Mouse (Mus musculus): ENCODE data around the gene Psmd4. TPM values are rescaled to one million over a fixed set of nuclear protein-coding genes. Genes with fewer than 3 reads are reported as not detected.

Gene Psmd4
- polyA plus RNA-seq, 1 experiment from 2014 or later, result 341 TPM

DNA sequence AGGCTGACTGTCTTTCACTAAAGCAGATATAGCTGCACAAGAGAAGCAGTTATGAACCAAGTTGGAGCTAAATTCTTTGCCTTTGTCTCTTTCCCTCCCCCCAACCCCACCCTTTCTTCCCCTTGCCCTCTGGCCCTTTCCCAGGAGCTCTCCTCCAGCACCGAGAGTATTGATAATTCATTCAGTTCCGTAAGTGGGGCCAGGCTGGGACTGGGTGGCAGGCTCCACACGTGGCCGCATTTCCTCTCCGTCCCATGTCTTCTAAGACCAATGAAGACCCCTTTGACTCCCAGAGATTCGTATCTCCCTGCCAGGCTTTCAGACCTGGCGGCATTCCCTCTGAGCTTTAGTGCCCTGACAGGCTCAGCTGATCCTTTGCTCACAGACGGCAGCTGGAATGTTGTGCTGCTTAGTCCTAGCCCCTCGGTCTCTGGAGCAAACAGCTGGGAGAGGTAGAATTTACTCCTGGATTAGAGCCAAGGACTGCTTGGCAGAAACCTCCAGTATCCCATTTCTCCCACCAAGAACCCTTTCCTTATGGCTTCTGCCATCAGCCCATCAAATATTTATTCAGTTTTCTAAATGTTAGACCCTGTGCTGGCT lies 53.2 kb downstream of the Psmd4 start:
- Histone ChIP-seq H3K4me1 (peaks cover 5% of the 10 kb centered on the region), H3K4me3 (no peak overlapping the region), H3K27ac (replicated peaks) (no peak overlapping the region), H3K9me3 (replicated peaks) (no peaks in the 10 kb centered on the region), H3K36me3 (peaks cover 80% of the 10 kb centered on the region), H3K27me3 (ENCODE audit: low read depth, poor library complexity, severe bottlenecking) (no peaks in the 10 kb centered on the region)
- WGBS, result 62% methylated on average over 9 of the region's 9 CpGs
- no peak for DNase-seq (ENCODE audit: low spot score)

DNA sequence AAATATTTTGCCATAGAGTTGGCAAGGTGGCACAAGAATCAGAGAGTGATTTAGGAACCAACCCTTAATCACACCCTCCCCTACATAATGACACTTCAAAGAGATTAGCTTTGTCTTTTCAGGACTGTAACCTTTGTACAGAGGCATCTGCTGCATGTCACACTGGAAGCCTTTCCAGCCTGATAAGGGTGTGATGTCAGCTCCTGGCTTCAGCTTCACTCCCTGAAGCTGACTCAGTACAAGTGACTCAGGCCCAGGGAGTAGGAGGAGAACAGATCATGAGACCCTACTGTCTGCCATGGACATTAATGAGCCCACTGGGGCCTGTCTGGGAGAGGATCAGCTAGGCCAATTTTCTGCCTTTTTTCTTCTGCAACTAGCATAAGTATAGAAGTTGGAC lies 54.8 kb downstream of the Psmd4 start:
- Histone ChIP-seq H3K4me3 (no peak overlapping the region), H3K27me3 (ENCODE audit: low read depth, poor library complexity, severe bottlenecking) (no peaks in the 10 kb centered on the region), H3K4me1 (peaks cover 5% of the 10 kb centered on the region), H3K9me3 (replicated peaks) (no peaks in the 10 kb centered on the region), H3K27ac (replicated peaks) (no peak overlapping the region), H3K36me3 (peaks cover 76% of the 10 kb centered on the region)
- no peak for DNase-seq (ENCODE audit: low spot score)

DNA sequence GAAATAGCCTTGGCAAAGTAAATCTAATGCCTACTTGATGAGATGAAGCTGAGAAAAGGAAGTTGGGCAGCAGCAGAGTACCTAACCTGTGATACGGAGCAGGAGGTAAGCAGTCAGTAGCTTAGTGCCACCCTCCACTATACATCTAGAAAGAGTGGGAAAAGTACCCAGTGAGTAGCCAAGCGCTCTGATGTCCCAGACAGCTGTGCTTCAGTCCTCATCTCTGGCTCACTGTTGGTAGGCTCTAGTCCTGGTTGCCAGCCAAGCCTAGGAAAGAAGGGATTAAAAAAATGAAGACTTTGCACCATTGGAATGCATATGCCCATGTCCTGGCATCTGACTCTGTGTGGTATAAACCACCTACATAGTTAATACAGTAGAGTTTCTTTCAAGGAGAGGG lies 56.9 kb downstream of the Psmd4 start:
- no peaks in the 10 kb centered on the region for H3K27me3 ChIP-seq (ENCODE audit: low read depth, poor library complexity, severe bottlenecking)
- H3K36me3 ChIP-seq, result peaks cover 81% of the 10 kb centered on the region
- no peaks in the 10 kb centered on the region for H3K9me3 ChIP-seq (replicated peaks)
- 93% methylated on average over 2 of the region's 2 CpGs for WGBS
- no peak for DNase-seq (ENCODE audit: low spot score)
- no peak overlapping the region for H3K27ac ChIP-seq (replicated peaks)
- peaks cover 5% of the 10 kb centered on the region for H3K4me1 ChIP-seq
- no peak overlapping the region for H3K4me3 ChIP-seq

DNA sequence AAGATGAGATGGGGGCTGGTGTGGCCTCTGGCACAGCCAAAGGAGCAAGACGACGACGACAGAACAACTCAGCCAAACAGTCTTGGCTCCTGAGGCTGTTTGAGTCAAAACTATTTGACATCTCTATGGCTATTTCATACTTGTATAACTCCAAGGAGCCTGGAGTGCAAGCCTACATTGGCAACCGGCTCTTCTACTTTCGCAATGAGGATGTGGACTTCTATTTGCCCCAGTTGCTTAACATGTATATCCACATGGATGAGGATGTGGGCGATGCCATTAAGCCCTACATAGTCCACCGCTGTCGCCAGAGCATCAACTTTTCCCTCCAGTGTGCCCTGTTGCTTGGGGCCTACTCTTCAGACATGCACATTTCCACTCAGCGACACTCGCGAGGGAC lies 58.1 kb downstream of the Psmd4 start:
- H3K9me3 ChIP-seq (replicated peaks), result no peaks in the 10 kb centered on the region
- no peak overlapping the region for H3K4me3 ChIP-seq
- DNase-seq (ENCODE audit: low spot score), result no peak
- WGBS, result 90% methylated on average over 11 of the region's 11 CpGs
- peaks cover 82% of the 10 kb centered on the region for H3K36me3 ChIP-seq
- H3K27me3 ChIP-seq (ENCODE audit: low read depth, poor library complexity, severe bottlenecking), result no peaks in the 10 kb centered on the region
- no peak overlapping the region for H3K27ac ChIP-seq (replicated peaks)
- peaks cover 4% of the 10 kb centered on the region for H3K4me1 ChIP-seq

Small RNAs within 50 kb of the gene (microRNA-seq; reads per million reads assigned to microRNA genes)
- gene Mir7013, result 1.2 reads per million

Other genes starting within 250 kb of the Psmd4 start
- 17.9 and 21.7 TPM in 2 replicates for gene Pogz, start 205.0 kb downstream of the Psmd4 start, polyA plus RNA-seq (2016; fragmentation: Nextera tagmentation; extraction: Ambion mirVana)
- gene Psmb4, start 155.7 kb downstream of the Psmd4 start, polyA plus RNA-seq (2016; fragmentation: Nextera tagmentation; extraction: Ambion mirVana), result 349 and 357 TPM in 2 replicates
- 4.1 and 4.2 TPM in 2 replicates for gene Selenbp1, start 109.6 kb downstream of the Psmd4 start, polyA plus RNA-seq (2016; fragmentation: Nextera tagmentation; extraction: Ambion mirVana)
- 4.9 and 5.1 TPM in 2 replicates for gene Rfx5, start 88.5 kb downstream of the Psmd4 start, polyA plus RNA-seq (2016; fragmentation: Nextera tagmentation; extraction: Ambion mirVana)
- 21.4 and 24.9 TPM in 2 replicates for gene Pi4kb, start 67.9 kb downstream of the Psmd4 start, polyA plus RNA-seq (2016; fragmentation: Nextera tagmentation; extraction: Ambion mirVana)
- 40.0 and 42.2 TPM in 2 replicates for gene Zfp687, start 27.2 kb downstream of the Psmd4 start, polyA plus RNA-seq (2016; fragmentation: Nextera tagmentation; extraction: Ambion mirVana)
- gene Pip5k1a, start 64.3 kb upstream of the Psmd4 start, polyA plus RNA-seq (2016; fragmentation: Nextera tagmentation; extraction: Ambion mirVana), result 18.0 and 18.7 TPM in 2 replicates
- gene Vps72, start 68.4 kb upstream of the Psmd4 start, polyA plus RNA-seq (2016; fragmentation: Nextera tagmentation; extraction: Ambion mirVana), result 278 and 290 TPM in 2 replicates
- 0.27 and 0.88 TPM in 2 replicates for gene Tmod4, start 81.9 kb upstream of the Psmd4 start, polyA plus RNA-seq (2016; fragmentation: Nextera tagmentation; extraction: Ambion mirVana)
- gene Scnm1, start 91.4 kb upstream of the Psmd4 start, polyA plus RNA-seq (2016; fragmentation: Nextera tagmentation; extraction: Ambion mirVana), result 79.5 and 88.6 TPM in 2 replicates
- 13.5 and 17.0 TPM in 2 replicates for gene Lysmd1, start 91.5 kb upstream of the Psmd4 start, polyA plus RNA-seq (2016; fragmentation: Nextera tagmentation; extraction: Ambion mirVana)
- 1.8 and 3.0 TPM in 2 replicates for gene Tnfaip8l2, start 99.7 kb upstream of the Psmd4 start, polyA plus RNA-seq (2016; fragmentation: Nextera tagmentation; extraction: Ambion mirVana)
- 7.6 and 10.8 TPM in 2 replicates for gene Sema6c, start 117.8 kb upstream of the Psmd4 start, polyA plus RNA-seq (2016; fragmentation: Nextera tagmentation; extraction: Ambion mirVana)
- 10.6 and 11.3 TPM in 2 replicates for gene Gabpb2, start 175.3 kb upstream of the Psmd4 start, polyA plus RNA-seq (2016; fragmentation: Nextera tagmentation; extraction: Ambion mirVana)
- 92.5 and 92.7 TPM in 2 replicates for gene Cdc42se1, start 186.1 kb upstream of the Psmd4 start, polyA plus RNA-seq (2016; fragmentation: Nextera tagmentation; extraction: Ambion mirVana)
- 41.1 and 72.9 TPM in 2 replicates for gene Mllt11, start 189.6 kb upstream of the Psmd4 start, polyA plus RNA-seq (2016; fragmentation: Nextera tagmentation; extraction: Ambion mirVana)
- 0.24 and 0.25 TPM in 2 replicates for gene Gm128, start 199.0 kb upstream of the Psmd4 start, polyA plus RNA-seq (2016; fragmentation: Nextera tagmentation; extraction: Ambion mirVana)
- gene Bnipl, start 208.6 kb upstream of the Psmd4 start, polyA plus RNA-seq (2016; fragmentation: Nextera tagmentation; extraction: Ambion mirVana), result 0.09 and 0.32 TPM in 2 replicates
- gene Mindy1, start 238.7 kb upstream of the Psmd4 start, polyA plus RNA-seq (2016; fragmentation: Nextera tagmentation; extraction: Ambion mirVana), result 29.2 and 37.6 TPM in 2 replicates
- 25.2 and 27.9 TPM in 2 replicates for gene Prune1, start 239.5 kb upstream of the Psmd4 start, polyA plus RNA-seq (2016; fragmentation: Nextera tagmentation; extraction: Ambion mirVana)